Mouse (Mus musculus): Measurements from ENCODE around the gene Mrvi1.
A peak's percentile ranks its signal among the peaks of the same experiment; 100 is the strongest.

The Mrvi1 gene

DNA sequence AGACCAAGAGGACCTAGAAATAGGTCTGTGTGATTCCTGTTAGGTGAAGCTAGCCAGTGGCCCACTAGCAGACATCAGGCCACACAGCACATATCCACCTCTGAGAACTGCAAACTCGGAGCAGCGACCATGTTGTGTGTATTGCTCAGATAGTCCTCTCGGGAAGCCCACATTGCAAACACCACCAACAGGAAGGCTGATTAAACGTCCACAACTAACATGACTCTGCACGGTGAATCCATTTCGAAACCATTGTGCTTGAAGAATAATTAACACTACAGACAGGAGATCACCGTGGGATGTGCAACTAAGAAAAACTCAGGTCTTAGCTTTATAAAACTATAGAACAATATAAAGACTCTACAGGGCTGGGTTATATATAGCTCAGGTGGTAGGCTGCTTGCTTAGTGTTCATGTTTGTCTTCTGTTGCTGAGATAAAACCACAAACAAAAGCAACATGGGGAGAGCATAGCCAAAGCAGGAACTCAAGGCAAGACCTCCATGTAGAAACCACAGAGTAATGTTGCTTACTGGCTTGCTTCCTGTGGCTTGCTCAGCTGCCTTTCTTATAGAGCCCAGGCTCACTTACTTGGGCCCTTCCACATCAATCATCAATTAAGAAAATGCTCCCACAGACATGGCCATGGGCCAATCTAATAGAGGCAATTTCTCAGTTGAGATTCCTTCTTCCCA lies 4.4 kb downstream of the Mrvi1 start:
- DNase-seq = no peak

DNA sequence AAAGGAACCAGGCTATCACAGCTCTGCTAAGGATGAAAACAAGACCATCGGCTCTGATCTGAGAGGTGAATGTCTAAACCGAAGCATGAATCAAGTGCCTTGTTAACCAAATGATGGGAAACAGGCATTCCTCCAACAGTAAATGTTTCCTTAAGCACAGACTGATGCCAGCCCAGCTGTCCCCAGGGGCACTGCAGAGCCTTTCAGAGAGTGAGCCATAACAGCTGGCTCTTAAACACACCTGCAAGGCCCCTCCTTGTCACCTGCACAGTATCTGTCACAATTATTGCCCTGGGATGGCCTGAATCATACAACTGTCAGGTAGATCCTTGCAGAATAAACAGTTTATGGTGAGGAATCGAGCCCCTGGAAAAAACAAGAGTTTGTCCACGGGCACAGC lies 8.8 kb downstream of the Mrvi1 start:
- no peak for DNase-seq

DNA sequence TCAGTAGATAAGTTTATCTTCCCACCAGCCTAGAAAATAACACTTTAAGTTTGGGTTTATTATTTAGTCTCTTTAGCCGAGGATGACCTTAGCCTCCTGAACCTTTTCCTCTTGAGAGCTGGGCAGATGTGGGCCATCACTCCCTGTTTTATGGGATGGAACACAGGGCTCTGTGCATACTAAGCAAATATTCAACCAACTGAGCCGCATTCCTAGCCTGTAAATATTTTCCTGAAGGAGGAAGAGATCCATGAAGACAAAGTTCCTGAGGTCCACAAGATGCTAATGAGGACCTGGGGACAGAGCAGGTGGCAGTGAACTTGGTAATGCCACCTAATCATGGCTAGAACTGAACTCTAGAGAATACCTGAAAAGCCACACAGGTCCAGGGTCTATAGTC lies 9.5 kb downstream of the Mrvi1 start:
- DNase-seq = no peak

DNA sequence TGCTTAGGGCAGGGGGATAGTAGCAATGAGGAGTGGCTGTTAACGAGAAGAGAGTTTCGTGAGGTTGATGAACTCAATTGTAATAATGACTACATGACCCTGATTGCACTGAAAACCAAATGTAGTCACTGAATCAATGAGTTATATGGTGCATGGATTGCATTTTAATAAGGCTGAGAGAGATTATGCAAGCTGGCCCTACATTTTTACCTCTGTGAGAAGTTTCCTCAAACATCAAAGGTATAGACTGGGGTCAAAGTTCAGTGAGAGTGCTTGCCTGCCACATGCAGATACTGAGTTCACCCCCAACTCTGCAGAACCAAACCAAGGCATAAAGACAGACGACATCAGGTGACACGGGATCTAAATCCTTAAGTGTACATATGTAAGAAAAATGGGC lies 14.9 kb downstream of the Mrvi1 start:
- DNase-seq = no peak

DNA sequence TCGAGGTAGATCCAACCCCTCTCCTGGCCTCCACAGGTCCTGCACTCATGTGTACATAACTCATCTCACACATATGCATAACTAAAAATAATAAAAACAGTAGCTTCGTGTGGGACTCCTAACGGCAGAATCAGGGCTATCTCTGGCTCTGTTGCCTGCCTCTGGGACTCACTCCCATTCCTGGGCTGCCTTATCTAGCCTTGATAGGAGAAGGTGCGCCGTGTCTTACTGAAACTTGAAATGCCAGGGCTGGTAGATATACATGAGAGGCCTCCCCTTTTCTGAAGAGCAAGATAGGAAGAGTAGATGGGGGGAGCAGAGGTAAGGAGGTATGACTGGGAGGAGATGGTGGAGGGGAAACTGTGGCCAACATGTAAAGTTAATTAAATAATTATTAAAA lies 15.4 kb downstream of the Mrvi1 start:
- DNase-seq = no peak

DNA sequence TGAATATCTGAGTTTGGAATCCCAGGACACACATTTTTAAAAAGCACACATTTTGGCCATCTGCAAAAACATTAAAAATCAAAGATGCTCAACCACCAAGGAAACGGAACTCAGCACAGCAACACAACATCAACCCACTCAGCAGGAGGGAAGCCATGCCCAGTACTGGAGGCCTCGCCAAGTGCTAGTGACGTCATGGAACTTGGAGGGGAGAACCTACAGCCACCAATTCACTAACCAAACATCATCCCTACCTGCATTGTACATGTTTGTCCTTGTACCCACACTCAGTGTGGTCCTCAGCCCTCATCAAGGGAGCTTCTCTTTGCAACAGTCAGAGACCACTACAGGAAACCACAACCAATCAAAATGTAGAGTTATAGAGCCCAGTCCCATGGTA lies 16.9 kb downstream of the Mrvi1 start:
- DNase-seq = no peak

DNA sequence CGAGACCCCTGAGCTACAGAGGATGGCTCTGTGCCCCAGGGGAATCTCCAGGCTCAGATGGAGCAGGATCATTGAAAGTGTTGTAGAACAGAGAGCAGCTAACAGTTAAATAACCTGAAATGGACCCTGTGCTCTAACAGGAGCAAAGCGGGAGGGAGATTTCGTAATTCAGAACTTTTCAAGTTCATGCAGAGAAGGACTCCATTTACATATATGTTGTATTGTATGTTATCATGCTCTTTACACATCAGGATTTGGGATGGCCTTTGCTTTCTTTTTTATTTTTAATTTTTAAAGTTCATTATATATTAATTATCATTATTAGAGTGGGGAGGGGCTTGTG lies 18.6 kb downstream of the Mrvi1 start:
- no peak for DNase-seq

DNA sequence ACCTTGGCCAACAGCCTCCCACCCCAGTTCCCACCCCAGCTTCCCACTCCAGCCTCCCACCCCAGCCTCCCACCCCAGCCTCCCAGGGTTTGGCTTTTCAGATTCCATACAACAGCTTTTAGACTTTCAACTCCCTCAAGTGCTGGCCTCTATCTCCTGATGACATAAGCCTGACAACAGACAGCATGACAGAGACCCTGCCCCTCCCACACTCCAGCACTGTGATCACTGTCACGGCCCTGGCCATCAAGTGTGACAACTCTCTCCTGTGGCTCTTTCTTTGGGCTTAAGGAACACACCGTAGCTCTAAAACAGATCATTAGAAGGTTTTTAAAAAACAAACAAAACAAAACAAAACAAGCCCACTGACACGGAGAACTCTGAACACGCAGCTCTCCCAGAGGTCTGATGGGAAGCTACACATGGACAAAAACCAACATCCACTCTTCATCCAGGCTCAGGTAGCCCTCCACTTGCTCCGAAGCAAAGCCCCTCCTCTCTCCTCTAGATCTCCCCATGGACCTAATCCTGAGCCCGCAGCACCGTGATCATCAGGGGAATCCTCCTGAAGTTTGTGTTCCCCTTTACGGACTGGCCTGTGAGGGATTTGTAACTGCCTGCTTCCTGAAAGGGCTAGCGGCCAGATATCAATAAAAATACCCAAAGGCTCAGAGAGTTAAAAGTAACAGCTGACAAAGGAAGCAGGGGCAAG lies 19.2 kb downstream of the Mrvi1 start:
- no peak for DNase-seq

DNA sequence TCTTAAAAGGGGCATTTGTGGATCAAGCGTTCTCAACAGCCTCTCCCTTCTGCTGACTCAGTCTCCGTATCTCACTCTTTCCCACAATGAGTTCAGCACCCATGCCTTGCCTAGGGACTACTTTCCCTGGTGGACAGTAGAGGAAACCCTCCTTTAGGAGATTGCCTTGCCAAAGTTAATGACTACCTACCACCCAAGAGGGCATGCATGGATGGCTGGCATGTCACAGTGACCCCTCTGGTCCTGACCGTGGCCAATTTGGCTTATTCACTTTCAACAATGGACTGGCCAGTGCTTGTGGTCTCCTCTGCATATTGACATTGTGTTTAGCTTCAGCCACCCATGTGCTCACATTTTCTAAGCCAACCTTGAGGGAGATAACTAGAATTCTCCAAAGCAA lies 19.8 kb downstream of the Mrvi1 start:
- no peak for DNase-seq

DNA sequence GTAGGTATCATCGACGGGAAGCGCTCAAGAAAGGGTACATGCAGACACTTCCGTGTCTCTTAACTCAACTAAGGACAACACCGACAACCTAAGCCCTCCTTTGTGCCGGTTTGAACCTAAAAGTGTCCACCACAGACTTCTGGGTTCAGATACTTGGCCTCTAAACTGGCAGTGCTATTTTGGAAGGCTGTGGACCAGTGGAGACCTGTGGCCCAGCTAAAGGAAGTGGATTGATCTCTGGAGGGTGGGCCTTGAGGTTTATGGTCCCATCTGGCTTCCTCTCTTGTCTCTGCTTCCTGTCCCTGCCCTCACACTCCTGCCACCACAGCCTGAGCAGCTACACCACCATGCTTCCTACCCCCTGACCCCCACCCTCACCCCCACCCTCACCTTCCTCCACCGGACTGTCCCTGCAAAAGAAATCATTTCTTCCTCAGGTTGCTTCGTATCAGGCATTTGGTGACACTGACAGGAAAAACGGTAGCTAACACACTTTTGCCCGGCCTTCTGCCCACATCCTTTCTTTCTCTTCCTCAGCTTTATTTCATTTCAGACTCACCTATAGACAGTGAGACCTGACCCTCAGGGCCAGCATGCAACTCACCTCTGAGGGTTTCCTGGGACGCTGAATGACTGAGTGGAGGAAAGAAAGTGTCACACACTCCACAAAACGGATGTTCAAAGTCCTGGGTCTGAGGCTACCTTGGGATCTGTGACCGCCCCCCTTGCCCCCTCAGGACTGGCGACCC lies 25.7 kb downstream of the Mrvi1 start:
- peak in 1 of 2 experiments; percentile 29 for DNase-seq

DNA sequence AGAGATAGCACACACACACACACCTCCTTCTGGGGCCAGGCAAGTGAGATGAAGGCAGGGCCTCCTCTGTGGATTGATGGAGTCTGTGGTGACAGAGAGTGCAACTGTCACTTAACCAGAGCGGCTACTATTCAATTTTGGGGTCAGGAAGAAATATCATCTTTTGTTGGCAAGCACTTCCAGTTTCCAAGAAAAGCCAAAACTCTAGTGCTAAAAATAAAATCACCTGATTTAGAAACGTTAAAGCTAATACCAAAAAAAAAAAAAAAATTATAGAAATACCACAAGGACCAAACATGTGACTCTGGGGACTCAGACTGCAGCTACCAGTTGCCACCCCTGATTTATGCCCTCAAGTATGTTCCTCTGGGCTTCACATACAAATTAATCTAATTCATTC lies 26.7 kb downstream of the Mrvi1 start:
- no peak for DNase-seq

DNA sequence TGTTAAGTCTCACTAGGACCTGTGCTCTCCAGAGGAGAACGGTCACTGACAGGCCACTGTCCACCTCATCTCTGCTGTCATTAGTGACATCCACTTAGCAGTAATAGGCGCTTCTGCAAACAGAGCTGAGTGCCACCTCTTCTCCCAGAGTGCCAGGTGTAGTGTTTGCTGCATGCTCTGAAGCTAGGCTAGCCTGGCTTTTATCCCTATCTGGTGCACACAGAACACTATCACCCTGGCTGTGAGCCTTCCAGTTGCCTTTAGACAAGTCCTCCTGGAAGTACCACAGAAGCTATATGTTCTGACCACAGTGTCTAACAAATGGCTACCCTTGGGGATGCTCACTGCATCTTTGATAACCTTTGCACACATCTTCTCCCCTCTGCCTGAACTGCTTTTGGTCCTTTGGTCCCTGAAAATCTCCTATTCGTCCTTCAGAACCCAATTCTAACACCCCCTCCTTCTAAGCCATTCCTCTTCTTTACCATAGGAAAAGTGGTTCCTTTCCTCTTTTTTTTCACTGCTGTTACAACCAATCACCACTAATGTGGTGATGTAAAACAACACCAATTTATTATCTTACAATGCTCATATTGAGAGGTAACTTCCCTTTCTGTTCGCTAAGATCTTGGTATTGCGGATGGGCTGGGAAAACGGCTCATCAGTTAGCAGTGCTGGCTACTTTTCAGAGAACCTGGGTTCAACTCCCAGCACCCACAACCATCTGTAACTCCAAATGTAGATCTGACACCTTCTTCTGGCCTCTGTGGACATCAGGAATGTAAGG lies 28.0 kb downstream of the Mrvi1 start:
- no peak for DNase-seq

DNA sequence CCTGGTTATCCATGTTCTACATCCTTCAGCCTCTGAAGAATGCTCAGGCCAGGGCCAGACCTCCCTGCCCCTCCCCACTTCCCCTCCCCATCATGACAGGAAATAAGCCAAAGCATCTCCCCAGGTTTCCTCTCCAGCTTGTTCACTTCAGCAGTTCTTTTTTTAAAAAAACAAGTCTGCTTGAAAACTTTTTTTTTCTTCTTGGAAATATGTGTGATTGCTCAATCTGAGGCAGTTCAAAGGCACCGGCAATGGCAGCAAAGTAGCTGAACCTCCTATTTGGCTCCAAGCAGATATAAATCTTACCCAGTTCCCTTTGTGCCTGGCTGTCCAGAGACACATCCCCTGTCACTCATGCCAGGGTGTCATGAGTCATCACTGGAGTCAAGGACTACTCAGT lies 29.1 kb downstream of the Mrvi1 start:
- DNase-seq = peak in 1 of 2 experiments; percentile 49

DNA sequence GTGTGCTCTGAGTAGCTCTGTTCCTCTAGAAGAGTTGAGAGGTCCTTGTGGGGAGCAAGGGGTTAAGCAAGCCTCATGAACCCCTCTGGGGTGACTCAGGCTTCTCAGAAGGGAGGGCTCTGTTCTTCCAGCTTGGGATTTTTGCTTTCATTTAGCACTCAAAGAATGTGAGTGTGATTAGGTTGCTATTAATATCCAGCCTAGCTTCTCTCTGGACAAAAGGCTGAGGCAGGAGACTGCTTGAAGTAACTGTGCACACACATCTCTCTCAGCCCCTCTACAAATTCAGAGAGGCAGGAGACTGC lies 31.7 kb downstream of the Mrvi1 start:
- DNase-seq = no peak

DNA sequence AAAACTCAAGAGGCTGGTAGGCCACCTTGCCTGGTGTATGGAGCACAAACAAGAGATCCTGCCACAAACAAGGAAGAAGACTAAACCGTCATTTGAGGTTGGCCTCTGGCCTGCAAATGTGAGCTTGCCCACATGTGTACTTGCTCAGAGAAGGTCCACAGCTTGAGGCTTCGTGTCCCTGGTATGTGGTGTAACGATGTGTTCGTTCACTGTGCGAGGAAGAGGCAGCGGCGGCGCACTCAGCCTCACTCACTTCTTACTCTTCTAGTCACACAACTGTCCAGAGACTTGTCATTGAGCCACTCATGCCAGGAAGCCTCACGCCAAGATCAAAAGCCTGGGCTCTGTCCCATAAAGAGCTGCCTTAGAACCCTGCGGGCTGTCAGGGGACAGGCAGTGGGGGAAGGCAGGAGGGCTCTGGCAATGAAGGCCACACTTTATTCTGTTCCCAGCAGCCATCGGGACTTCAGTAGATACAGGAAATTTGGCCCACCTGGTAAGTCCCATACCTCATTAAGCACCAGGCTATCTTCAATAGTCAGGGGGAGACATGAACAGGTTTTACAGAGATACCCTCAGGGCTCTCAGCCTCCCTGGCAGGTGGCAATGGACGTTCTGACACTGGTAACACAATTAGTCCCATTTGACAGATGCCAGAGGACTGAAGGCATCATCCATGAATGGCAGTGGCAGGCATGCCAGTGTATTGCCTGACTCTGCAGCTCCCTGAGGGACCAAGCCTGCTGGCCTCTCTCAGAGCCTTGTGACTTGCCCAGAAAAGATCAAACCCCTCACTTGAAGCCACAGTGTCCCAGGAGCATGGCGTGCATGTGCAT lies 32.3 kb downstream of the Mrvi1 start:
- DNase-seq = peak; percentile 39 to 80

DNA sequence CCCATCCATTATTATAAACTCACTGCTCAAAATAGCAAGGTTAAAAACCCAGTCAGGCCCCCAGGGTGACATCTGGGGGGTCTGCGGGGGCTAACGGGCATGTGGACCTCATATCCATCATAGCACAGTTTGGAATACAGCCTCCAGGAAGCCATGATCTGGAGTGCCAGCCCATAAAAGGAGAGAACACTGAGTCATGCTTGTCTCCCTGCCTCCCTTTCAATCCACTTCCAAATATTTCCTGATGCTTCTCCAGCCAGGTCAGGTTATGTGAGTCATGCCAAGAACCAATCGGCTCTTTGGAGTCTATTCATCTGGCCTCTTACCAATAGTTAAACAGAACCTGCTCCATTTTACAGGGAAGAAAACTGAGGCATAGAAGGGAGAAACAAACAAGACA lies 33.7 kb downstream of the Mrvi1 start:
- DNase-seq = no peak

DNA sequence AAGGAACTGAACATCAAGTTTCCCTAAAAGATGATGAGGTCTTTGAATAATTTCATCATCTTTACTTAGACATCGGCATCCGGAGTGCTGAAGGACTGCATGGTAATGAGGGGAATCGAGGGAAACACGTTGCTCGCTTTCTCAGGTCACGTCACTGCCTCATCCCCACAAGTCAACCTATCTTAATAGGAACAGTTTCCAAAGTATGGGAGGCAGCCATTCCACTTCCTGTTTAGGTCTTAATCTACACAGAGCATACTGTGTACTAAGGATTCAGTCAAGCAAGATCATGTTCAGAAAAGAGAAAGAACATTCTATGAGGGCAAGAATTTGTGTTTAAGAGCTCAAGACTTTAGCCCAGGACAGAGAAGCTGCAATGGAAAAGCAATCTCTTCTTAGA lies 34.6 kb downstream of the Mrvi1 start:
- DNase-seq = no peak

DNA sequence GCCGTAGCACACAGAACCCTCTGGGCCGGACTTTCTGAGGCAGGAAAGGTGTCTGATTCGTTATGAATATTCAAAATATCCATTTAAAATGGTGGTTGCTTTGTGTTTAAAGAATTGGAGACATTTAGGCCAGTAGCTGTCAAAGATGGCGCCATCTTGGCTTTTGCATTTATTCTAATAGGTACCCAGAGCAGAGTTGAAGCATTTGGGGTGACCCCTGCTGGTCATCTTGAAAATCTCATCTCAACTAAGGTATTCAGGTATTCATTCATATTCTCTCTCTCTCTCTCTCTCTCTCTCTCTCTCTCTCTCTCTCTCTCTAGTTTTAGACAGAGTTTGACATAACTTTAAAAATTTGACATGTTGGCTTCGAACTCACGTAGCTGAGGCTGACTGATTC lies 35.5 kb downstream of the Mrvi1 start:
- no peak for DNase-seq

DNA sequence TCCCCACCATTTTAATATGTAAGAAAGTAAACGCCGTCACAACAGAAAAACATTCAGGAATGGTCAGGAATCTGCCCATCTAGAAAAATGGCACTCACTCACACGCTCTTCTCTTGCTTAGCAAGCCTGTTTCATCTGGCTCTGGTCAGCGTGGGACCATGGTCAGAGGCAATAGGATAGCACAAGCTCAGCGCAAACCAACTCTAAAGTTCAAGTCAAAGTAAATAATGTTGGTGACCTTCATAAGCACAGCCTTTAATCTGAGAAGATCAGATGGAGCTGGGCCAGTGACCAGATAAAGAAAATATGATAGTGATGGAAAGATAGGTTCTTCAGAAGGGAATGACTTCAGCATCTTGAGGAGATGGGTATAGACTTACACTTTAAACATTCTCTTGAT lies 37.9 kb downstream of the Mrvi1 start:
- DNase-seq = no peak

DNA sequence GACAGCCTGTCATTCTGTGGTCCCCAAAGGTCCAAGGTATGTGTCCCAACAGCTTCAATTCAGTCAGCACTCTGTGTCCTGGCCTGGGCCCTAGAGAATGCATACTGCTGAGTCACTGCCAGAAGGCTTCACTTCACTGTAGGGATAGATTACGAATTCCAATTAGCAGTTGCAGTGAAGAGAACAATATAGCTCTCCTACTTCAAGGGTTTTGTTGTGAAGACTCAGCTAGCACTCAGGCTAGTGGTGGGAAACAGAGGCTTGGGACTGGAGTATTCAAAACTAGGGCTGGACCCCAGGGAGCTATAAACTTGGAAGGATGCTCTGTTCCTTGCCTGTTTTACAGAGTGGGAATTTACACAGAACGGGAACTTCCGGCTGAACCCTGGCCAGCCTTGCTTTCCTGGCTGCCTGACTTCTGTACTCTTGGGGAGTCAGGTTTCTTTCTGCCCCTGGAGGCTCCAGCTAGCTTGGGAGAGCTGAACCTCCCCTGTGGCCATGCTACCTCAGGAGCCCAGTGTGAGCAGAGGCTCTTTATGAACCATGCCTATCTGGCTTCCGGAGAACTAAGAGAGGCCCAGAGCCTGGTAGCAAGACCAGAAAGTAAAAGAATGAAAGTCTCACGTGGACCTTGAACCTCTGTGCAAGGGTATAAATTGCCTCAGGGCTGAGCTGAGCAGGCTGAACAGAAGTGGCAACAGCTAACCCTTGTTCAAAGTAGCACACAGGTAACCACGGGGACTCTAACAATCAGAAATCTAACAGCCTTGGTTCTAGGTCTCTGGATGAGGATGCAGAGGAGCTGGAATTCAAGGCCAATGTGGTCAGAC lies 40.3 kb downstream of the Mrvi1 start:
- DNase-seq = no peak

DNA sequence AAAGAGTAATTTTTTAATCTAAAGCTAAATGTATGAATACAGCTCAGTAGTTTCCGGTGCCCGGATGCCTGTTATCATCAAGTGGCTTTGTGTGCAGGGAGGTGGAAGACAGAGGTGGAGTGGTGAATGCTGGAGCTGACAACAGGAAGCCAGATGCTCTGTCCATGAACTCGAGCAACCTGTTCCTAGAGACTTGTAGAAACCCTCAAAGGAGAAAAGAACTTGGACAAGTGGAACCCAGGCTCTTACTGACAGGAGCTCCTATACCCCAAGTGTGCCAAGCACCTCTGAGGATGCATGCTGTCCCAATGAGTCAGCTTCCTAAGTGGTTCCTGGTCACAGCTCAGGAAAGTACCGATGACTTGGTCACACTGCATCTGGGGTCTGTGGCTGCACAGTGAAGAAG lies 41.1 kb downstream of the Mrvi1 start:
- peak in 1 of 2 experiments; percentile 42 for DNase-seq

Measured in lung, postnatal 4 days (tissue).